Mouse (Mus musculus): ENCODE results near the gene Gm26602.

Gm26602 gene

GRCm38 (mm10) chr10:79910556-79910955 lies at the start of gene Gm26602:
Gene Gm26602, plus strand, starts transcription at chr10:79910856.
- DNase-seq (ENCODE audit: low spot score), result no peak

GRCm38 (mm10) chr10:79861230-79862048 lies 49.2 kb upstream of the Gm26602 start:
- DNase-seq (ENCODE audit: low spot score), result no peak

GRCm38 (mm10) chr10:79862049-79862788 lies 48.4 kb upstream of the Gm26602 start:
- no peak for DNase-seq (ENCODE audit: low spot score)

- DNase-seq (ENCODE audit: low spot score), result no peak
Measured at GRCm38 (mm10) chr10:79862925-79863324, 47.7 kb upstream of the Gm26602 start.

- DNase-seq (ENCODE audit: low spot score), result peak; percentile 46
Measured at GRCm38 (mm10) chr10:79864351-79865188, 46.1 kb upstream of the Gm26602 start.

GRCm38 (mm10) chr10:79865189-79865601 lies 45.5 kb upstream of the Gm26602 start:
- DNase-seq (ENCODE audit: low spot score), result no peak

- DNase-seq (ENCODE audit: low spot score), result peak; percentile 45
Measured at GRCm38 (mm10) chr10:79865801-79866295, 44.8 kb upstream of the Gm26602 start.

GRCm38 (mm10) chr10:79866601-79867000 lies 44.1 kb upstream of the Gm26602 start:
- no peak for DNase-seq (ENCODE audit: low spot score)

GRCm38 (mm10) chr10:79871845-79872244 lies 38.8 kb upstream of the Gm26602 start:
- DNase-seq (ENCODE audit: low spot score), result no peak

GRCm38 (mm10) chr10:79872862-79873261 lies 37.8 kb upstream of the Gm26602 start:
- no peak for DNase-seq (ENCODE audit: low spot score)

- no peak for DNase-seq (ENCODE audit: low spot score)
Measured at GRCm38 (mm10) chr10:79873313-79873712, 37.3 kb upstream of the Gm26602 start.

- no peak for DNase-seq (ENCODE audit: low spot score)
Measured at GRCm38 (mm10) chr10:79873715-79874289, 36.9 kb upstream of the Gm26602 start.

GRCm38 (mm10) chr10:79874290-79874862 lies 36.3 kb upstream of the Gm26602 start, which contains the start of the genes Prtn3 and Plppr3:
Gene Prtn3, plus strand, starts transcription at chr10:79874476.
Gene Plppr3, minus strand, starts transcription at chr10:79874634.
- no peak for DNase-seq (ENCODE audit: low spot score)

GRCm38 (mm10) chr10:79877174-79877573 lies 33.5 kb upstream of the Gm26602 start:
- peak; percentile 76 for DNase-seq (ENCODE audit: low spot score)

- DNase-seq (ENCODE audit: low spot score), result peak; percentile 67
Measured at GRCm38 (mm10) chr10:79877757-79878156, 32.9 kb upstream of the Gm26602 start.

- DNase-seq (ENCODE audit: low spot score), result no peak
Measured at GRCm38 (mm10) chr10:79879527-79879926, 31.1 kb upstream of the Gm26602 start.

- no peak for DNase-seq (ENCODE audit: low spot score)
Measured at GRCm38 (mm10) chr10:79880721-79881120, 29.9 kb upstream of the Gm26602 start.

- no peak for DNase-seq (ENCODE audit: low spot score)
Measured at GRCm38 (mm10) chr10:79881981-79882380, 28.7 kb upstream of the Gm26602 start.

GRCm38 (mm10) chr10:79883297-79884084 lies 27.2 kb upstream of the Gm26602 start:
- peak; percentile 98 for DNase-seq (ENCODE audit: low spot score)

- peak; percentile 98 for DNase-seq (ENCODE audit: low spot score)
Measured at GRCm38 (mm10) chr10:79884446-79884845, 26.2 kb upstream of the Gm26602 start.
